Mouse (Mus musculus) hindbrain, postnatal 0 days (tissue): ENCODE results near the gene 5730596B20Rik. TPM values are rescaled to one million over a fixed set of nuclear protein-coding genes. Genes with fewer than 3 reads are reported as not detected.

Experiments
- ATAC-seq: fragments of 200-750 bp; cut with Nextera tagmentation; 2 replicates; pipeline ENCODE4 v1.8.0; 2017; ENCODE audit warnings: mild to moderate bottlenecking, moderate TSS enrichment, moderate library complexity
- DNase-seq: peaks from one replicate; pipeline ENCODE4 v3.0.0-alpha.2; 2015; ENCODE audit warnings: low spot score
- H3K27ac ChIP-seq: fragments of 300-500 bp; sonication (generic); 2 replicates; pipeline ENCODE4 v1.5.1; 2014; ENCODE audit warnings: mild to moderate bottlenecking
- H3K27me3 ChIP-seq: fragments of 300-500 bp; sonication (generic); 2 replicates; pipeline ENCODE4 v1.6.1; 2014; ENCODE audit warnings: low read length, mixed read lengths; ENCODE audit not compliant: insufficient read depth
- H3K36me3 ChIP-seq: fragments of 300-500 bp; sonication (generic); 2 replicates; pipeline ENCODE4 v1.6.1; 2014; ENCODE audit warnings: low read length, mixed read lengths; ENCODE audit not compliant: insufficient read depth
- H3K4me1 ChIP-seq: fragments of 300-500 bp; sonication (generic); 2 replicates; pipeline ENCODE4 v1.6.1; 2014; ENCODE audit warnings: antibody characterized with exemption, low read length, mixed read lengths; ENCODE audit not compliant: insufficient read depth
- H3K4me2 ChIP-seq: fragments of 300-500 bp; sonication (generic); 2 replicates; pipeline ENCODE4 v1.6.1; 2014; ENCODE audit warnings: low read depth, mild to moderate bottlenecking, low read length, moderate library complexity, mixed read lengths
- H3K4me3 ChIP-seq: fragments of 300-500 bp; sonication (generic); 2 replicates; pipeline ENCODE4 v1.5.1; 2014; ENCODE audit warnings: low read length
- H3K9ac ChIP-seq: fragments of 300-500 bp; sonication (generic); replicated peaks from 2 replicates; pipeline ENCODE4 v1.6.1; 2014; ENCODE audit warnings: mild to moderate bottlenecking, low read length, moderate library complexity, mixed read lengths
- H3K9me3 ChIP-seq: fragments of 300-500 bp; sonication (generic); 2 replicates; pipeline ENCODE4 v1.6.1; 2016; ENCODE audit warnings: low read length, mixed read lengths
- CTCF ChIP-seq: IDR thresholded peaks from 2 replicates; pipeline ENCODE4 v1.5.1; 2016; ENCODE audit warnings: antibody characterized with exemption, control low read depth, low read depth
- WGBS: fragments of 180-500 bp; shearing (Covaris S2); extraction: QIAGEN DNeasy Blood & Tissue Kit; methylation state at CpG from one replicate; pipeline ENCODE4 v1.1.7; 2014; 5-methylcytosine and 5-hydroxymethylcytosine counted together
- polyA plus RNA-seq: library from polyadenylated mRNA; unstranded; fragments of >200 nt; fragmentation: Nextera tagmentation; extraction: Ambion mirVana; gene quantifications from 2 replicates; pipeline ENCODE4 v1.2.1, GENCODE M21; 2015
- total RNA-seq: library from RNA; depleted of rRNA; stranded (reverse); fragments of >200 nt; gene quantifications from 2 replicates; pipeline ENCODE4 v1.2.3, GENCODE M21; 2014

5730596B20Rik gene
- total and polyA plus RNA-seq, 2 experiments from 2014 or later = 1.2 to 1.5 TPM

DNA sequence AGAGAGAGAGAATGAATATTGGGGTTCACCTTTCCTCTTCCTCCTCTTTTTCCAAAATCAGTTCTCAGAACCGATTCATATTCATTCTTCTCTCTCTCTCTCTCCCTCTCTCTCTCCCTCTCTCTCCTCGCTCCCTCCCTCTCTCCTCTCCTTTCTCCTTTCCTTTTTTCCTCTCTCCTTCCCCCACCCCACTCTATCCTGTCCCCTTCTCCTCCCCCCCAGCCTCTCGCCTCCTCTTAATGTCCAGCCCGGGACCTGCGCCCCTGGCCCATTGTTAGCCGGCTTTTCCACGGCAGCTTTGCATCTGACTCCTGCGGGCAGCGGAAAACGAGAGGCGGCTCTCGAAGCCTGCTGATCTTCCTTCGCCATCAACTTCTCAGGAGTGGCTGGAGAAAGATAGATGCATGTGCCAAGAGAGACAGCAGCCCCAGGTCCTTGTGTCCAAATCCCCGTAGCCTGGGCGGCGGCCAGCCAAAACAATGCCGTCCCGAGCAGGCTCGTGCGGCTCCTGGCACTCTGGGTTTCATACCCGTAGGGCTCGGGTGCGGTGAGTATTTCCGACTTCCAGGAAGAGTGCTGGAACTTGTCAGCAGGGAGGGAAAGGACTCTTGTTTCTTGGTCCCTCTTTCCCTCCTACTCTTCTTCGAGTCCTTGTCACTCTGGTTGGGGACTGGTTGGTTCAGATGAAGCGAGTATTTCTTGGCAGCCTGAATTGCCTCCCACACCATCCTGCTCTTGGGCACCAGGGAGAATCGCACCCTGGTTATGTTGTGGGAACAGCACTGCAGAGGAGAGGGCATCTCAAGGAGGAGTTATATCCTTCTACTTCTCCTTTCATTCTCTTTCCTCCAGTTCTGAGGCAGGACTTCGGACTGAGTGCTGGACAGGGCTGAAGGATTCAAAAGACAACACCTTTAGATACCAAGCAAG lies 11.6 kb upstream of the 5730596B20Rik start:
- H3K36me3 ChIP-seq = no peaks in the 10 kb centered on the region
- ATAC-seq (no peak), DNase-seq (peak; percentile 41)
- peaks cover 31% of the 10 kb centered on the region for H3K27me3 ChIP-seq
- peak overlapping the region; percentile 89 for H3K27ac ChIP-seq
- H3K4me1 ChIP-seq = peaks cover 9% of the 10 kb centered on the region; the same call in 1 of the 2 replicates
- peak overlapping the region; percentile 93 for H3K4me2 ChIP-seq
- H3K9ac ChIP-seq = peak overlapping the region; percentile 67
- no peak for TF ChIP-seq CTCF
- no peaks in the 10 kb centered on the region for H3K9me3 ChIP-seq
- H3K4me3 ChIP-seq = peak overlapping the region; percentile 46
- WGBS = under 1% methylated on average over 28 of the region's 28 CpGs

DNA sequence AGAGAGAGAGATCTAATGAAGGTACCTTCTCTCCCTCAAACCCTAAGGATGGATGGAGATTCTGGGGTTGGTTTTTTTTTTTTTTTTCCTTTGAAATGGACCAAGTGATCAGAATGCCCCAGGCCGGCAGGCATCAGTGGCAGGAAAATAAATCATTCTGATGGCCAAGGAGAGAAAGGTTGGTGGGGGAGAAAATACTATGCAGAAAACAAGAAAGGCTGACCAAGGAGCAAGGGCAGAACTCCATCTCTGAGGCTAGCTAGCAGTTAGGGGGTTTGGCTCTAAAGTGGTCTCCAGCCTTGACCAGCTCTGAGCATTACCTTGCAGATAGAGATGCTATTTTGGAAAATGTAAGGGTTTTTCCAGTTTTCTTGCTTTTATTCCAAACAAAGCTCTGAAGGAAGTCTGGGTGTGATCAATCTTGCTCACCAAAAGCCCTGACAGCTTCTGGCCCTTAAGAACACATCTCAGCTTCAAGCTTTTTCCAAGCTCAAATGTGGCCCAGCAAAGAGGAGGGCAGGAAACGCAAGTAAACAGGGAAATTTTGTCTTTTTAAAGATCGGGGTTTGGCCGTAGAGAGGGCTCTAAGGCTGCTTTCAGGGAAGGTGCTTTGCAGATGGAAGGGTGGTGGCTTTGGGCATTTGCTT lies 10.7 kb upstream of the 5730596B20Rik start:
- no peak for TF ChIP-seq CTCF
- Histone ChIP-seq H3K4me2 (peak overlapping the region; percentile 93), H3K9me3 (no peaks in the 10 kb centered on the region), H3K9ac (peak overlapping the region; percentile 67), H3K4me1 (peaks cover 10% of the 10 kb centered on the region; the same call in 1 of the 2 replicates), H3K27me3 (peaks cover 40% of the 10 kb centered on the region), H3K27ac (peak overlapping the region; percentile 89), H3K36me3 (no peaks in the 10 kb centered on the region), H3K4me3 (peak overlapping the region; percentile 37)
- DNase-seq = peak; percentile 33
- 9% methylated on average over 4 of the region's 4 CpGs for WGBS
- no peak for ATAC-seq

DNA sequence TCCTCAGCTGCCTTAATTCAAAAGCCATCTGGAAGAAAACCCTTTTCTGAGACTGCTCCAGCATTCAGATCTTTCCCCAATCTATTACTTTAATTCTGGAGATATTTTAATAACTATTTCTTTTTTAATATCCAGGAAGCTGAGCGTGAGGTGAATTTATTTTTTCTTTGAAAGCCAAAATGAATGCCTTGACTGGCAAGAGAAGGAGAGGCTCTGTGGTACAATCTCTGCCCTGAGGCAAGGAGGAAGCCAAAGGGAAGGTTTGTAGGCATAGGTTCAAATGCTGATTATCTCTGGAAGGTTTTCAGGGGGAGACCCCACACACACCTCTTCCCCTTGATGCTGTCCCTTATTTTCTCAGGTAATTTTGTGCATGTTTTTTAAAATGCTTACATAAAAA lies 10.1 kb upstream of the 5730596B20Rik start:
- H3K27ac ChIP-seq = peak overlapping the region; percentile 89
- H3K4me3 ChIP-seq = peak overlapping the region; percentile 37
- TF ChIP-seq CTCF = no peak
- ATAC-seq (no peak), DNase-seq (no peak)
- WGBS = 11% methylated on average over 1 of the region's 1 CpGs
- H3K9me3 ChIP-seq = no peaks in the 10 kb centered on the region
- peak overlapping the region; percentile 67 for H3K9ac ChIP-seq
- peak overlapping the region; percentile 93 for H3K4me2 ChIP-seq
- H3K4me1 ChIP-seq = peaks cover 10% of the 10 kb centered on the region; the same call in 1 of the 2 replicates
- H3K27me3 ChIP-seq = peaks cover 41% of the 10 kb centered on the region
- no peaks in the 10 kb centered on the region for H3K36me3 ChIP-seq

DNA sequence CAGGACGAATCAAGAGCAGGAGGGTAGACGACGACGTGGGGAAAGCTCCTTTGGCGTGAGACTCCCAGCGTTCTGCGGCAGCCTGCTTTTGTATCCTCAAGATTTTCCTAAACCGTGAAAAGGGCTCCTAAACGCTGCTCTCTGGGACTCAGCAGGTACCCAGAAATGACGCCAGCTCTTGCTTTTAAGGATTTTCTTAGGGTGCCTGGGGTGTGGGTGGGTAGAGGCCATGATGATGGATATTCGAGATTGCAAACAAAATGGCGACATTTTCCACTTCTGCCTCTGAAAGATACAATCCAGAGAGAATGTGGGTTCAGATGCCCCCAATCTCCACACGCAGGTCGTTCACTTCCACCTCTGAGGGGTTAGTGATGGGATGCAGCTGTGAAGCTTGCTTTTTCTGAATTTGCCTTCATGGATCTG lies 9.5 kb upstream of the 5730596B20Rik start:
- no peak for TF ChIP-seq CTCF
- Histone ChIP-seq H3K4me1 (peaks cover 10% of the 10 kb centered on the region; the same call in 1 of the 2 replicates), H3K36me3 (no peaks in the 10 kb centered on the region), H3K27ac (peak overlapping the region; percentile 89), H3K4me3 (peak overlapping the region; percentile 37), H3K9ac (peak overlapping the region; percentile 67), H3K27me3 (peaks cover 41% of the 10 kb centered on the region), H3K4me2 (peak overlapping the region; percentile 93), H3K9me3 (no peaks in the 10 kb centered on the region)
- WGBS = 7% methylated on average over 14 of the region's 14 CpGs
- DNase-seq = peak; percentile 62
- ATAC-seq = no peak

DNA sequence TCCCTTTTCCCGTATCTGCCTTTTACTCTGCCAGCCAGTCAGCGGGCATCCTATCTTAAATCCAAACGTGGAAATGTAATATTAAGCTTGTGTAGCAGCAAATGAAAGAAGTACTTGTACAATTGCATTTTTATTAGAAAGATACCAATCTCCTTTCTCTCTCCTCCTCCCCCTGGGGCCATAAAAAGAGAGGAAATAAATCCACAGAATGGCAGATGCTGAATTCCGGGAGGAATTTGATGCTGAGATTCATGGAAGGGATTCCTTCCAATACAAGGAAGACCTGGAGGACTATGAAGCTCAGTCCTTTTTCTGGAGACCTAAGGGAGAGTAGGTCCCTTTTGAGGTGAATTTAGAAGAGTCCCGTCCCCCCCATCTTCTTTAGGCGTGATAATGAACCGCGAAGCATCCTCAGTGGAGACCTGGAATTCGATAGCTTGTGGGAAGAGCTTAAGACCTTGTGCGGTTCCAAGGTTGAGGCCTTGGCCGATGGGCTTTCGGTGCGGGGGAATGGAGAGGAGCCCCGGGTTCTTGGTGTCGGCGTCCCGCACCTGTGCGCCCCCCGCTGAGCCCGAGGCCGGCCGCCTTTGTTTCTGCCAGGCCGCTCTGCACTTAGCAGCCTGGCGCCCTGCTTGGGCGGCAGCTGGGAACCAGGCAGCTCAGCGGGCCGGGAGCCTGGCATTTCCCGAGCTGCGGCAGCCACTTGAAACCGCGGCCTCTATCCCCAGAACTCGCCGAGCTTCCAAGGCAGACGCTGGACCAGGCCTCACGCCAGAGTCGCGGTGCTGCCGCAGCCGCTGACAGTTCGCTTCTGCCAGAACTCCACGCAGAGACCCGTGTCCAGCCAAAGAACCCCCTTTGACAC lies 8.9 kb upstream of the 5730596B20Rik start:
- H3K4me3 ChIP-seq = peak overlapping the region; percentile 37

More for the DNA sequence above, 8.9 kb upstream of the 5730596B20Rik start:
- 2% methylated on average over 41 of the region's 42 CpGs for WGBS
- TF ChIP-seq CTCF = no peak
- H3K9ac ChIP-seq = peak overlapping the region; percentile 67
- peaks cover 43% of the 10 kb centered on the region for H3K27me3 ChIP-seq
- H3K4me1 ChIP-seq = peaks cover 10% of the 10 kb centered on the region; the same call in 1 of the 2 replicates
- H3K36me3 ChIP-seq = no peaks in the 10 kb centered on the region
- peak overlapping the region; percentile 89 for H3K27ac ChIP-seq
- H3K4me2 ChIP-seq = peak overlapping the region; percentile 93
- H3K9me3 ChIP-seq = no peaks in the 10 kb centered on the region
- DNase-seq (peak; percentile 46), ATAC-seq (no peak)
